Mouse (Mus musculus): Measurements from ENCODE around the gene Pemt. TPM values are rescaled to one million over a fixed set of nuclear protein-coding genes. Genes with fewer than 3 reads are reported as not detected.

Gene Pemt
- total RNA-seq (2023): 10.1 TPM

GRCm38 (mm10) chr11:60046058-60046735 is at the start of gene Pemt:
Pemt (minus strand) TSS chr11:60046489.

DNA sequence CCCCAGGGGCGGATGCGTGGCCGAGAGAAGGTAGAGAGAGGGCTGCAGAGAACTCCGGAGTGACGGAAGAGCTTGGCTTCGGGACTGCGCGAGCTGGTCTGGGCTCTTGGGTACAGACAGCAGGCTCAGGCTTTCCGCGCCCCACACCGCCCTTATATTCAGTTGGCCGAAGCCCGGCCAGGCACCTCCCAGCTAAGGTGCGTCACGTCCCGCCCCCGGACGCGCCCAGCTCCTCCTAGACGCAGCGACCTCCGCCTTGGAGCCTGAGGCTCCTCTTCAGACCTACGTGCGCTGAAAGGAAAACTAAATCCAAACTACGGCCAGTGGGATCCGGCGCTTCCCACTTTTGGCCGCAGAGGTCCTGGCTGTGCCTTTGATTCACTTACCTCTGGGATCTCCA is 81.5 kb downstream of the Pemt start, which contains the start of gene Rasd1:
TSS of gene Rasd1 (minus strand) at position 127 of the 400 bp plus-strand sequence.

GRCm38 (mm10) chr11:59947752-59948400 is 98.4 kb downstream of the Pemt start, which contains the start of gene Med9:
Med9 (plus strand) TSS chr11:59948206.

Other genes with a start within 250 kb of the Pemt start
- 83.9 TPM for gene Flcn, start 236.5 kb downstream of the Pemt start, total RNA-seq (2023)
- 8.0 TPM for gene Nt5m, start 207.0 kb downstream of the Pemt start, total RNA-seq (2023)
- 80.7 TPM for gene Cops3, start 206.7 kb downstream of the Pemt start, total RNA-seq (2023)
- gene Med9, start 98.3 kb downstream of the Pemt start, total RNA-seq (2023): 5.3 TPM
- 2.0 TPM for gene Rasd1, start 81.5 kb downstream of the Pemt start, total RNA-seq (2023)
- 83.2 TPM for gene Rai1, start 58.5 kb upstream of the Pemt start, total RNA-seq (2023)
- 143 TPM for gene Srebf1, start 176.1 kb upstream of the Pemt start, total RNA-seq (2023)